Mouse (Mus musculus) CD8-positive naive resting alpha-beta T cell, adult 57 days (primary cell): Measurements from ENCODE around the gene Znfx1. TPM values are rescaled to one million over a fixed set of nuclear protein-coding genes. Genes with fewer than 3 reads are reported as not detected.

Source experiments
- total RNA-seq: library from RNA; stranded (reverse); gene quantifications from one replicate; pipeline ENCODE4 v1.2.4, GENCODE M21; 2023

Znfx1 gene
- 61.8 TPM for total RNA-seq

DNA sequence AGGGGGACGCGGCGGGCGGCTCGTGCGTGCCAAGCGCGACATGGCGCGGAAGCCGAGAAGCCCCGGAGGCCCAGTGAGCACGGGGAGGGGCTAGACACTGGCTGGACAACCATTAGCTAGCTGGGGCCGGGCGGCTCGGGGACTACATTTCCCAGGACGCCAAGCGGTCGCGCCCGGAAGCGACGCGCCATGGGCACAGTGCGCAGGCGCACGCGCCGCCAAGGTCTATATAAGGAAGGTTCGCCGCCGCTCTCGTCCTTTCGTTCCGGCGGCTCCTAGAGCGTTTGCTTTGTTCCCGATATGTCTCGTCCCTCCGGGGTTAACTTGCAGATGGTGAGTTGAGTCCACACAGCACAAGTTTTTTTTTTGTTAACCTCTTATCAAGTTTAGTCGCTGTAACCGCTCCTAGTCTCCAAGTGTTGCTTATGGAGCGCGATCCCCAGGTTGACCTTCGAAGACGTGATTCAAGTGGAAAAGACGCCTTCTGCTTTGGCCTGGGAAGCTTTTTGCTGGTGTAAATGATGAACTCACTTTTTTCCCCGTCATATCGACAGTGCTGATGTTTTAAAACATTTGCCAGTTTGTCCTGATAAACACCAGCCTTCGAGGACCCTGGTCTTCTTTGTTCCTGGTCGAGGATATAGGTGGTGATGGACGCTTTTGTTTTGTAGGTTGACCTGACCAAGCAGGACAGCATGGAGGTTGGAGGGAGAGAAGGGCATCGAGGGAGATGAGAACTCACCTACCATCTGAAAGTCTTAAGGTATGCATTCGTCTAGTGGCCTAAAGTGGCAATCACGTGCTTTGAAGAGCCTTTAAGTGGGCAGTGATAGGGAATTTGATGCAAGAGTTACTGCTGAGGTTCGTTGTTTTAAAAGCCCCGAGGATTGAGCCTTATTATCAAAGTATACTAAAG, at the start of gene Znfx1:
Gene Znfx1 (minus strand): TSS at position 51 of the 916 bp plus-strand sequence.

DNA sequence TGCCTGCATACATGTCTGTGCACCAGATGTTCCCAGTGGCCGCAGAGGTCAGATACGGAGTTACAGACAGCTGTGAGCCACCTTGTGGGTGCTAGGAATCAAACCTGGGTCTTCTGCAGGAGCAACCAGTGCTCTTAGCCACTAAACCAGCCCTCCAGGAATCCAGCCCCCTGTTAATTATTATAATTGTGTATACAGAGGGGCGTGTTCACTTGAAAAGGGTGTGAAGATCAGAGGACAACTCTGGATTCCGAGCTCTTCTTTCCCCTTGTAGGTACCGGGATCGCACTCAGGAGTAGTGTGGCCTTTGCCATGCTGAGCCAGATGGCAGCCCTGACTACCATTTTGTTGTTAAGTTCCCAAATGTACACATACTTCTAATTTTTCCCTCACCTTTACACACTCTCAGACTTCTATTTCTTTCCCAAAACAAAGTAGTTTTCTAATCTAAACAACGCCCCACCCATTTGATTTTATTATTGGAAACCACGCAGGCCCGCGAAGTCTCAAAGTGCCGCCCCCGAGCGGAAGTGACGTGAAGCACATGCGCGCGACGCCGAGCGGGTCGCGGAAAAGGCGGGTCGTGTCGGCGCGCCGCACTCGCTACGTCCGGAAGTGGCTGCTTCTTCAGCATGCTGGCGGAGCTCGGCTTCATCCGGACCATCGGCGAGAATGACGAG, 48.0 kb downstream of the Znfx1 start, which contains the start of gene Ddx27:
Gene Ddx27 (plus strand): TSS at position 492 of the 680 bp plus-strand sequence.

DNA sequence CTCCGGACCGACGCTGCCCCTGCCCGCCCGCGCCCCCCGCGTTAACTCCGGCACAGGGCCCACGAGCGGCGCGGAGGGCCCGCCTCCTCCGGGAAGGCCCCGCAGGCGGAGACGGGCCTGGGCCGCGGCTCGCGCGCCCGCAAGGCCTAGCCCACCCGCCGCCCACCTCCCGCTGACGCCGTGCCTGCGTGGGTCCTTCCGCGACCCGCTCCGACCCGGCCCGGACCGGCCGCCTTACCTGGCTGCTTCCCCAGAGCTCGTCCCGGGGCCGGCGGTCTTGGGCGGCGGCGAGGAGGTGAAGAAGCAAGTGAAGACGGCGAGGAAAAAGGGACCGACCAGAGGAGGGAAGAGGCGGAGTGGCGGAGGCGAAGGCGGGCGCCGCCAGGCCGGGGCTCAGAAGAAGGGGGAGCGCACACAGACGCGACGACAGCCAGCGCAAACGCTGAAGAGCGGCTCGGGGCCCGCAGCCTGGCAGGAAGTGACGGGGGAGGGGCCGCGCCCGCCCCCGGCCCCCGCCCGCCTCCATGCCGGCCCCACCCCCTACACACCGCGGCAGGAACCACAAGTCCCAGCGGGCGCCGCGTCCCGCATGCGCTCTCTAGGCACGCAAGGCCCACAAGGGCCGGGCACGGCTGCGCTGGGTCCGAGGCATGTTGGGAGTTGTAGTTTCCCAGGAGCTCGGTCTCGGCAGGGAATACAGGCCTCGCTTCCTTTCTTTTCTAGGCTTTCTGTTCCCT, 66.9 kb downstream of the Znfx1 start, which contains the start of gene Stau1:
Gene Stau1 (minus strand): TSS at position 504 of the 737 bp plus-strand sequence.

Other genes with a start within 250 kb of the Znfx1 start
- gene Cse1l, start 157.0 kb downstream of the Znfx1 start, total RNA-seq: 58.4 TPM
- 65.7 TPM for gene Stau1, start 66.7 kb downstream of the Znfx1 start, total RNA-seq
- gene Ddx27, start 47.8 kb downstream of the Znfx1 start, total RNA-seq: 107 TPM
- 0.95 TPM for gene Kcnb1, start 127.1 kb upstream of the Znfx1 start, total RNA-seq
- not detected for gene Ptgis, start 177.6 kb upstream of the Znfx1 start, total RNA-seq